14 mouse cellular contexts compared by ENCODE assay signal in the genomic region with DNA sequence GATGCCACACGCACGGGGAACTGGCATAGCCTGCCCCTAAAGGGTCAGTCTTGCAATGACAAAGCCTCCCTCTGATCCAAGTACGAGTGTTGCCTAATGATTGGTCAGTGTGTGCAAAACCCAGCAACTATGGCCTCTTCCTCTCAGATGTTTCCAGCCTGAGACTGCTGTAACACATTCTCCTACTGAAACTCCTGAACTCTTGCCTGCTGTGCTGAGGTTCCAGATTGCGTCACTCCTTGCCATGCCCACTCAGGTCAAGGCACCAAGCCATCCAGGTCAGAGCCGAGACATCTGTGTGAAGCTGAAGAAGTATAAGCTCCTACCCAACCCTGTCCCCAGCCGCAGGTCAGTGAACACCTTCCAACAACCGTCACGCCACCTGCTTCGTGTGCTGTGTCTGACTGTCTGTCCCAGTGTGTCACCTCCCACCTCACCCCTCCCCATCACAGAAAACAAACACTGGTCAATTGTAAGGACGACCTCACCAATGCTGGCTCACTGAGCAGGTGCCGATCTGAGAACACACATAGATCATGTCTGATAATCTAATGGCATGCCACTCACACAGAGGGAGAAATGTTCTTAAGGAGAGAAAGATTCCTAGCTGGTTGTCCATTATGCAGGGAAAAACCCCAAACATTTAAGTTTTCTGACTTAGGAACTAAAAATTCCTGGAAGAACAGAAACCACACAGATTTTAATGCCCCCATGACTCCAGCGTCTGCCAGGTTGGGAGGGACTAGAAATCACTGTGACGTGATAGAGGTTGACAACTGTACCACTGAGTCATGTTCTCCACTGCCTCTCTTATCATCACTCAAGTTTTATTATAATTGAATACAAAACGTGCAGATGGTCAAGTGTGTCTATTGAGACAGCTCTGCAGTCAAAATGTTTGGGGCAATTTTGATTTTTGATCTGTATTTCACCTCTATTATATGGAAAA. TPM values are rescaled to one million over a fixed set of nuclear protein-coding genes. Genes with fewer than 3 reads are reported as not detected.
DNase-seq lines count a peak whose midpoint lies in the region; ATAC-seq and TF ChIP-seq lines count a peak whose summit lies in the region.
"Had no signal": no experiment of that assay in that cellular context is flagged by ENCODE, and none has a peak within 500 bp of the region (broad histone marks: within the 10 kb centered on the region; RNA-seq: fewer than 3 reads in every experiment).

No protein-coding gene starts in this region.

- H3K27me3 ChIP-seq in liver, embryonic 13.5 days: no peaks in the 10 kb centered on the region
- no peaks in the 10 kb centered on the region for H3K27me3 ChIP-seq in liver, embryonic 11.5 days (replicated peaks; ENCODE audit: control insufficient read depth, insufficient read depth, low read length)
- H3K27me3 ChIP-seq in liver, postnatal 0 days (ENCODE audit: insufficient read depth, low read length): no peaks in the 10 kb centered on the region
- H3K27me3 ChIP-seq: forebrain, embryonic 13.5 days had no signal

- no peak overlapping the region for H3K4me2 ChIP-seq in liver, embryonic 13.5 days
- no peak overlapping the region for H3K4me2 ChIP-seq in liver, embryonic 11.5 days
- 0 out of 2 replicates have a peak overlapping the region, but pooled peaks have one; percentile 9 for H3K4me2 ChIP-seq in liver, postnatal 0 days (ENCODE audit: low read depth, low read length)
- H3K4me2 ChIP-seq: forebrain, embryonic 13.5 days had no signal

- peaks cover 38% of the 10 kb centered on the region for H3K36me3 ChIP-seq in liver, embryonic 13.5 days
- H3K36me3 ChIP-seq in liver, embryonic 11.5 days (ENCODE audit: control insufficient read depth, insufficient read depth, low read length): peaks cover 15% of the 10 kb centered on the region
- H3K36me3 ChIP-seq in liver, postnatal 0 days (replicated peaks; ENCODE audit: insufficient read depth, low read length): peaks cover 25% of the 10 kb centered on the region

- no peak for DNase-seq in liver, embryonic 13.5 days
- DNase-seq in liver, embryonic 11.5 days (ENCODE audit: low spot score): no peak
- DNase-seq in adrenal gland, adult 8-10 months: peak; percentile 65
- DNase-seq in fat pad, adult 2 months (ENCODE audit: extremely low read depth, low read depth, low spot score): peak; percentile 85
- peak; percentile 46 for DNase-seq in liver, postnatal 0 days
- DNase-seq in embryo, embryonic 10.5 days (ENCODE audit: low spot score): no peak
- no peak for DNase-seq in layer of hippocampus, postnatal 10 days (ENCODE audit: low spot score in 2 of 2)
- DNase-seq: lung, postnatal 10 days; midbrain, embryonic 14.5 days; retina, postnatal 1 day had no signal

- ATAC-seq in liver, embryonic 13.5 days (ENCODE audit: low read depth): 0 out of 2 replicates have a peak, but pooled peaks have one; percentile 20
- ATAC-seq in liver, embryonic 11.5 days (replicated peaks; ENCODE audit: low FRiP score): no peak
- ATAC-seq in liver, postnatal 0 days: peak; percentile 88
- no peak; the same call in 1 of the 2 replicates for ATAC-seq in megakaryocyte-erythroid progenitor cell, adult 5-6 weeks (replicated peaks; ENCODE audit: low FRiP score, low TSS enrichment, poor library complexity, severe bottlenecking)
- ATAC-seq: forebrain, embryonic 13.5 days; hindbrain, postnatal 0 days had no signal

- WGBS in liver, embryonic 13.5 days (ENCODE audit: insufficient replicate concordance): 74% methylated on average over 14 of the region's 14 CpGs
- 85% methylated on average over 14 of the region's 14 CpGs for WGBS in liver, embryonic 11.5 days
- 62% methylated on average over 14 of the region's 14 CpGs for WGBS in liver, postnatal 0 days (ENCODE audit: insufficient replicate concordance)

- no peak overlapping the region for H3K27ac ChIP-seq in liver, embryonic 13.5 days
- no peak overlapping the region for H3K27ac ChIP-seq in liver, embryonic 11.5 days (ENCODE audit: low read depth, low read length)
- peak overlapping the region; percentile 56 for H3K27ac ChIP-seq in liver, postnatal 0 days (ENCODE audit: low read depth)
- H3K27ac ChIP-seq: forebrain, embryonic 13.5 days; hindbrain, postnatal 0 days; limb, embryonic 10.5 days had no signal

- no peak for TF ChIP-seq CTCF in liver, postnatal 0 days (IDR thresholded peaks at IDR 0.05; ENCODE audit: low read depth)

- H3K4me3 ChIP-seq in liver, embryonic 13.5 days (replicated peaks): no peak overlapping the region
- no peak overlapping the region for H3K4me3 ChIP-seq in liver, embryonic 11.5 days (ENCODE audit: low read depth, low read length)
- H3K4me3 ChIP-seq in liver, postnatal 0 days (ENCODE audit: low read depth, low read length): no peak overlapping the region
- H3K4me3 ChIP-seq: forebrain, embryonic 13.5 days; limb, embryonic 10.5 days had no signal

- TF ChIP-seq EP300 in liver, postnatal 0 days (IDR thresholded peaks at IDR 0.05; ENCODE audit: low read depth): no peak

- no peaks in the 10 kb centered on the region for H3K9me3 ChIP-seq in liver, embryonic 13.5 days (replicated peaks)
- no peaks in the 10 kb centered on the region for H3K9me3 ChIP-seq in liver, embryonic 11.5 days (ENCODE audit: control insufficient read depth, low read length)
- H3K9me3 ChIP-seq in liver, postnatal 0 days (ENCODE audit: low read length): no peaks in the 10 kb centered on the region
- H3K9me3 ChIP-seq: forebrain, embryonic 13.5 days; limb, embryonic 10.5 days had no signal

- H3K4me1 ChIP-seq in liver, embryonic 13.5 days (replicated peaks): no peaks in the 10 kb centered on the region
- no peaks in the 10 kb centered on the region; the same call in 1 of the 2 replicates for H3K4me1 ChIP-seq in liver, embryonic 11.5 days (replicated peaks; ENCODE audit: control insufficient read depth, insufficient read depth, low read length)
- H3K4me1 ChIP-seq in liver, postnatal 0 days (ENCODE audit: insufficient read depth): no peaks in the 10 kb centered on the region
- H3K4me1 ChIP-seq: forebrain, embryonic 13.5 days; limb, embryonic 10.5 days had no signal

- no peak overlapping the region for H3K9ac ChIP-seq in liver, embryonic 13.5 days
- H3K9ac ChIP-seq in liver, embryonic 11.5 days (ENCODE audit: low read depth, low read length): no peak overlapping the region
- H3K9ac ChIP-seq in liver, postnatal 0 days (replicated peaks): no peak overlapping the region
- H3K9ac ChIP-seq: forebrain, embryonic 13.5 days had no signal

RNA-seq across cellular contexts. Expression of a gene that starts 9.6 kb away (rescaled TPM):
- 18.1 and 24.1 TPM in 2 replicates for polyA plus RNA-seq in liver, embryonic 13.5 days (2015; fragmentation: Nextera tagmentation; extraction: Ambion mirVana)
- 29.3 and 33.2 TPM in 2 replicates for polyA plus RNA-seq in liver, embryonic 11.5 days (2014; fragmentation: Nextera tagmentation; extraction: Ambion mirVana)
- total RNA-seq in adrenal gland, adult 8-10 months (2022): 10 to 100 TPM; 22.3 to 29.2 (median 24.6) TPM
- 19.2 and 19.9 TPM in 2 replicates for polyA plus RNA-seq in liver, postnatal 0 days (2015; fragmentation: Nextera tagmentation; extraction: Ambion mirVana)
- 21.0 and 21.7 TPM in 2 replicates for total RNA-seq in megakaryocyte-erythroid progenitor cell, adult 5-6 weeks (2014; fragmentation: Nextera tagmentation)
- 10.4 and 22.4 TPM in 2 replicates for total RNA-seq in megakaryocyte-erythroid progenitor cell, adult 5-6 weeks (2017)
- 10 to 100 TPM; 24.9 to 25.7 TPM for total RNA-seq in layer of hippocampus, postnatal 10 days (2021)

RNA-seq across cellular contexts. Expression of a gene that starts 22.3 kb away (rescaled TPM):
- polyA plus RNA-seq in liver, embryonic 13.5 days (2015; fragmentation: Nextera tagmentation; extraction: Ambion mirVana): 10.5 and 15.1 TPM in 2 replicates
- polyA plus RNA-seq in liver, embryonic 11.5 days (2014; fragmentation: Nextera tagmentation; extraction: Ambion mirVana): 24.4 and 26.8 TPM in 2 replicates
- total RNA-seq in adrenal gland, adult 8-10 months (2022): 10 to 100 TPM; 83.1 to 95.1 (median 87.1) TPM
- 13.2 and 14.7 TPM in 2 replicates for polyA plus RNA-seq in liver, postnatal 0 days (2015; fragmentation: Nextera tagmentation; extraction: Ambion mirVana)
- total RNA-seq in megakaryocyte-erythroid progenitor cell, adult 5-6 weeks (2014; fragmentation: Nextera tagmentation): 30.8 and 43.8 TPM in 2 replicates
- 23.7 and 44.3 TPM in 2 replicates for total RNA-seq in megakaryocyte-erythroid progenitor cell, adult 5-6 weeks (2017)
- 10 to 100 TPM; 81.1 to 81.4 TPM for total RNA-seq in layer of hippocampus, postnatal 10 days (2021)

RNA-seq across cellular contexts. Expression of a gene that starts 36.4 kb away (rescaled TPM):
- polyA plus RNA-seq in liver, embryonic 13.5 days (2015; fragmentation: Nextera tagmentation; extraction: Ambion mirVana): 4.3 and 5.1 TPM in 2 replicates
- 11.7 and 13.3 TPM in 2 replicates for polyA plus RNA-seq in liver, embryonic 11.5 days (2014; fragmentation: Nextera tagmentation; extraction: Ambion mirVana)
- total RNA-seq in adrenal gland, adult 8-10 months (2022): 10 to 100 TPM; 41.1 to 52.0 (median 48.3) TPM
- polyA plus RNA-seq in liver, postnatal 0 days (2015; fragmentation: Nextera tagmentation; extraction: Ambion mirVana): 3.5 and 4.8 TPM in 2 replicates
- total RNA-seq in megakaryocyte-erythroid progenitor cell, adult 5-6 weeks (2014; fragmentation: Nextera tagmentation): 34.0 and 50.8 TPM in 2 replicates
- 45.7 and 52.7 TPM in 2 replicates for total RNA-seq in megakaryocyte-erythroid progenitor cell, adult 5-6 weeks (2017)
- total RNA-seq in layer of hippocampus, postnatal 10 days (2021): 10 to 100 TPM; 30.8 to 34.4 TPM

Comparison
In these comparisons a context has a peak if more than half of its experiments do, and no peak if none do; other contexts are left out.
1. ATAC-seq: peak in liver, embryonic 13.5 days (single experiment) and liver, postnatal 0 days (single experiment); none in liver, embryonic 11.5 days (single experiment) and megakaryocyte-erythroid progenitor cell, adult 5-6 weeks (single experiment).
2. DNase-seq: peak in adrenal gland, adult 8-10 months (single experiment), fat pad, adult 2 months (single experiment) and liver, postnatal 0 days (single experiment); none in liver, embryonic 13.5 days (single experiment), liver, embryonic 11.5 days (single experiment), embryo, embryonic 10.5 days (single experiment) and layer of hippocampus, postnatal 10 days (0 of 2).